Mouse (Mus musculus): ENCODE results near the gene Rfwd3. TPM values are rescaled to one million over a fixed set of nuclear protein-coding genes. Genes with fewer than 3 reads are reported as not detected.

The Rfwd3 gene
- total RNA-seq, 2 experiments from 2014 or later = 18.2 to 18.7 TPM

Other genes starting within 250 kb of the Rfwd3 start
- gene Exosc6, start 243.9 kb downstream of the Rfwd3 start, total RNA-seq (2021) = not detected
- under 1 TPM in 1 of 2 experiments, not detected in 1; 0.14 TPM for gene Clec18a, start 207.8 kb downstream of the Rfwd3 start, total RNA-seq (2021)
- gene Pdpr, start 205.6 kb downstream of the Rfwd3 start, total RNA-seq (2021) = 10 to 100 TPM; 31.0 to 32.8 TPM
- gene Glg1, start 41.0 kb downstream of the Rfwd3 start, total RNA-seq (2021) = 100 to 1,000 TPM; 107 to 114 TPM
- gene Mlkl, start 38.0 kb upstream of the Rfwd3 start, total RNA-seq (2021) = under 1 TPM; 0.34 to 0.46 TPM
- gene Fa2h, start 93.6 kb upstream of the Rfwd3 start, total RNA-seq (2021) = 1 to 10 TPM in 1 of 2 experiments, under 1 TPM in 1; 0.62 to 1.1 TPM
- 10 to 100 TPM; 23.9 to 25.5 TPM for gene Wdr59, start 221.9 kb upstream of the Rfwd3 start, total RNA-seq (2021)
- 100 to 1,000 TPM; 191 to 204 TPM for gene Znrf1, start 235.9 kb upstream of the Rfwd3 start, total RNA-seq (2021)

Measured in left cerebral cortex, postnatal 4 days (tissue).